Mouse (Mus musculus) heart, postnatal 0 days (tissue): Measurements from ENCODE around the gene Olfr390.

Experiments used
- CTCF ChIP-seq: IDR thresholded peaks from 2 replicates; pipeline ENCODE4 v1.5.1; 2016; ENCODE audit warnings: antibody characterized with exemption, control low read depth, low read depth
- EP300 ChIP-seq: IDR thresholded peaks from 2 replicates; pipeline ENCODE4 v1.6.1; 2016; ENCODE audit warnings: antibody characterized with exemption, low read depth

GRCm38 (mm10) chr11:73816949-73817348 is 34.2 kb downstream of the Olfr390 start, which contains the start of gene Olfr392:
- TF ChIP-seq CTCF (no peak), EP300 (no peak)
